Comparison of ENCODE assay signal across 11 mouse cellular contexts in the genomic region with DNA sequence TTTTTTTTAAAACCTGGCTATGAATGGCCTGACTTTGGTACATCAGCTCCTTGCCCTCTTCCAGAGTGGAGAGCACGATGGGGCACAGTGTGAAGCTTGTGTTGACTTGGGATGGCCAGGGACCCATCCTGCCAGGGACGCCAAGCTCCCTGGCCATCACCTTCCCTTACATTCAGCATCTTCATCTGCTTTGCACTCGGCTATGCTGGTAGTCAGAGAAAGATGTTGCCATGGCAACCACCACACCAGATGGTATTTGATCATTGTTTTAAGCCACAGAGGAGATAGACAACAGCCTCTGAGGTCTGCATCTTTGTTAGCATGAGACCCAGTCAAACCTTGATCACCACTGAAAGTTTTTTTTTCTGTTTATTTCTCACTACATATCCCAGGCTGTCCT.
DNase-seq lines count a peak whose midpoint lies in the region; ATAC-seq and TF ChIP-seq lines count a peak whose summit lies in the region.
"Had no signal": no experiment of that assay in that cellular context is flagged by ENCODE, and none has a peak within 500 bp of the region (broad histone marks: within the 10 kb centered on the region; RNA-seq: fewer than 3 reads in every experiment).

No protein-coding gene starts in this region.

- peak overlapping the region; percentile 63 for H3K27ac ChIP-seq in forebrain, embryonic 15.5 days (replicated peaks)
- no peak overlapping the region for H3K27ac ChIP-seq in stomach, postnatal 0 days (replicated peaks)
- H3K27ac ChIP-seq: heart, adult 2 months had no signal

- WGBS in forebrain, embryonic 15.5 days = 41% methylated on average over 3 of the region's 3 CpGs
- WGBS in stomach, postnatal 0 days = 81% methylated on average over 3 of the region's 3 CpGs

- no peaks in the 10 kb centered on the region for H3K9me3 ChIP-seq in forebrain, embryonic 15.5 days
- H3K9me3 ChIP-seq in stomach, postnatal 0 days (ENCODE audit: control insufficient read depth, low read length) = no peaks in the 10 kb centered on the region

- H3K4me1 ChIP-seq in forebrain, embryonic 15.5 days = peaks cover 54% of the 10 kb centered on the region
- H3K4me1 ChIP-seq in stomach, postnatal 0 days (replicated peaks; ENCODE audit: control insufficient read depth, insufficient read depth) = no peaks in the 10 kb centered on the region; the same call in 1 of the 2 replicates
- H3K4me1 ChIP-seq: megakaryocyte, embryonic 14.5 days had no signal

- no peaks in the 10 kb centered on the region for H3K27me3 ChIP-seq in forebrain, embryonic 15.5 days
- no peaks in the 10 kb centered on the region for H3K27me3 ChIP-seq in stomach, postnatal 0 days (ENCODE audit: control insufficient read depth, insufficient read depth, low read length)
- H3K27me3 ChIP-seq: megakaryocyte, embryonic 14.5 days had no signal

- H3K4me2 ChIP-seq in forebrain, embryonic 15.5 days (replicated peaks) = no peak overlapping the region
- no peak overlapping the region for H3K4me2 ChIP-seq in stomach, postnatal 0 days (replicated peaks; ENCODE audit: low read depth)

- no peak overlapping the region for H3K9ac ChIP-seq in forebrain, embryonic 15.5 days (replicated peaks)
- H3K9ac ChIP-seq in stomach, postnatal 0 days (ENCODE audit: low read length) = no peak overlapping the region

- no peak for TF ChIP-seq EP300 in stomach, postnatal 0 days (optimal IDR thresholded peaks at IDR 0.05)

- no peak overlapping the region for H3K4me3 ChIP-seq in forebrain, embryonic 15.5 days
- H3K4me3 ChIP-seq in stomach, postnatal 0 days (ENCODE audit: low read depth, low read length) = no peak overlapping the region
- H3K4me3 ChIP-seq: heart, adult 2 months; megakaryocyte, embryonic 14.5 days had no signal

- peak; percentile 65 for ATAC-seq in forebrain, embryonic 15.5 days (replicated peaks)
- ATAC-seq in stomach, postnatal 0 days (ENCODE audit: low FRiP score, low TSS enrichment) = no peak

- no peaks in the 10 kb centered on the region for H3K36me3 ChIP-seq in forebrain, embryonic 15.5 days
- H3K36me3 ChIP-seq in stomach, postnatal 0 days (ENCODE audit: control insufficient read depth, insufficient read depth, low read length) = no peaks in the 10 kb centered on the region

- DNase-seq in right cerebral cortex, adult 2 months (ENCODE audit: low spot score in 2 of 2) = peak; percentile 70 to 71
- DNase-seq in right cerebral cortex, postnatal 4 days = no peak
- peak; percentile 87 for DNase-seq in layer of hippocampus, adult 9-11 months
- DNase-seq in retina, embryonic 14.5 days (ENCODE audit: low spot score) = peak; percentile 53
- DNase-seq in stomach, postnatal 0 days (ENCODE audit: low spot score) = no peak
- DNase-seq in urinary bladder, postnatal 36 days (ENCODE audit: low spot score in 2 of 2) = no peak
- no peak for DNase-seq in kidney, postnatal 25 days
- DNase-seq: heart, adult 2 months; kidney, adult 11 months had no signal

- TF ChIP-seq CTCF in stomach, postnatal 0 days (IDR thresholded peaks at IDR 0.05; ENCODE audit: low read depth) = no peak

Comparison
In these comparisons a context has a peak if more than half of its experiments do, and no peak if none do; other contexts are left out.
1. DNase-seq: peak in right cerebral cortex, adult 2 months (2 of 2), layer of hippocampus, adult 9-11 months (single experiment) and retina, embryonic 14.5 days (single experiment); none in right cerebral cortex, postnatal 4 days (single experiment), stomach, postnatal 0 days (single experiment), urinary bladder, postnatal 36 days (0 of 2) and kidney, postnatal 25 days (0 of 2).